Mouse (Mus musculus) hindbrain, embryonic 16.5 days (tissue): ENCODE results near the gene Scnn1a. TPM values are rescaled to one million over a fixed set of nuclear protein-coding genes. Genes with fewer than 3 reads are reported as not detected.
"Not testable (repeated sequence)": the region's sequence is repeated elsewhere in the genome, so short reads cannot be mapped to it uniquely, and the experiment has no call there.

Experiments used
- ATAC-seq: fragments of 200-750 bp; cut with Nextera tagmentation; 2 replicates; pipeline ENCODE4 v1.8.0; 2017; ENCODE audit warnings: moderate TSS enrichment, moderate library complexity
- H3K27ac ChIP-seq: fragments of 300-500 bp; sonication (generic); 2 replicates; pipeline ENCODE4 v1.5.1; 2014; ENCODE audit warnings: low read depth, mild to moderate bottlenecking, control low read depth, low read length, moderate library complexity
- H3K27me3 ChIP-seq: fragments of 300-500 bp; sonication (generic); replicated peaks from 2 replicates; pipeline ENCODE4 v1.6.1; 2014; ENCODE audit warnings: low read length; ENCODE audit not compliant: control insufficient read depth, insufficient read depth
- H3K36me3 ChIP-seq: fragments of 300-500 bp; sonication (generic); 2 replicates; pipeline ENCODE4 v1.6.1; 2014; ENCODE audit warnings: mild to moderate bottlenecking, low read length, moderate library complexity, mixed read lengths; ENCODE audit not compliant: control insufficient read depth, insufficient read depth
- H3K4me1 ChIP-seq: fragments of 300-500 bp; sonication (generic); 2 replicates; pipeline ENCODE4 v1.6.1; 2014; ENCODE audit warnings: low read depth, low read length; ENCODE audit not compliant: control insufficient read depth, insufficient read depth
- H3K4me2 ChIP-seq: fragments of 300-500 bp; sonication (generic); 2 replicates; pipeline ENCODE4 v1.6.1; 2014; ENCODE audit warnings: mild to moderate bottlenecking, low read length, control low read depth, moderate library complexity
- H3K4me3 ChIP-seq: fragments of 300-500 bp; sonication (generic); 2 replicates; pipeline ENCODE4 v1.5.1; 2014; ENCODE audit warnings: mild to moderate bottlenecking, low read length, control low read depth, moderate library complexity
- H3K9ac ChIP-seq: fragments of 300-500 bp; sonication (generic); 2 replicates; pipeline ENCODE4 v1.6.1; 2014; ENCODE audit warnings: low read depth, mild to moderate bottlenecking, control low read depth, low read length, moderate library complexity
- H3K9me3 ChIP-seq: fragments of 300-500 bp; sonication (generic); 2 replicates; pipeline ENCODE4 v1.6.1; 2014; ENCODE audit warnings: mild to moderate bottlenecking, low read length, moderate library complexity; ENCODE audit not compliant: control insufficient read depth
- WGBS: fragments of 180-500 bp; shearing (Covaris S2); extraction: QIAGEN DNeasy Blood & Tissue Kit; methylation state at CpG from one replicate; pipeline ENCODE4 v1.1.7; 2014; 5-methylcytosine and 5-hydroxymethylcytosine counted together
- polyA plus RNA-seq: library from polyadenylated mRNA; unstranded; fragments of >200 nt; fragmentation: Nextera tagmentation; extraction: Ambion mirVana; gene quantifications from 2 replicates; pipeline ENCODE4 v1.2.1, GENCODE M21; 2015

Gene Scnn1a
- polyA plus RNA-seq, 1 experiment from 2014 or later = 0.70 TPM

- not testable (repeated sequence) for H3K4me1 ChIP-seq, H3K9ac ChIP-seq, H3K4me3 ChIP-seq, H3K27ac ChIP-seq, ATAC-seq, H3K9me3 ChIP-seq, H3K27me3 ChIP-seq, H3K4me2 ChIP-seq, H3K36me3 ChIP-seq
- 92% methylated on average over 7 of the region's 7 CpGs for WGBS
Measured at GRCm38 (mm10) chr6:125304408-125304807, 16.1 kb upstream of the Scnn1a start.

DNA sequence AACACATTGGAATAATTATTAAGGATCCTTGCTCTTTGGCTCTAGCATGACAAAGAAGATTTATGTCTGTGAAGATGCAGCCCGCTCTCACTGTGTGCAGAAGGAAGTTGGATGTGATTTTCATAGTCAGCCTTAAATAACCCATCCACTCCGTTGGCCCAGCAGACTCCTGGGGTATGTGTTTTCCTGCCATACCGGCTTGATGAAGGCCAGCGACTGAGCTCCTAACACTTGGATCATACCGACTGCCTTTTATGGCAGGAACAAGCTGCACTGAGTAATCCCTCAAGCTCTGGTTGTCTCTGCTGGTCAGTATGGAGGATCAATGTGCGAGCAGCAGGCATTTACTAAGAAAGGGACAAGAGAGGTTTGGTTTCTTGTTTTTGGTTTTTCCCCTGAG, 15.0 kb upstream of the Scnn1a start:
- ATAC-seq = no peak
- no peaks in the 10 kb centered on the region for H3K9me3 ChIP-seq
- no peaks in the 10 kb centered on the region; the same call in 1 of the 2 replicates for H3K4me1 ChIP-seq
- no peaks in the 10 kb centered on the region for H3K36me3 ChIP-seq
- 88% methylated on average over 6 of the region's 6 CpGs for WGBS
- no peak overlapping the region for H3K27ac ChIP-seq
- no peak overlapping the region for H3K4me2 ChIP-seq
- H3K9ac ChIP-seq = no peak overlapping the region
- H3K27me3 ChIP-seq = no peaks in the 10 kb centered on the region
- no peak overlapping the region for H3K4me3 ChIP-seq

GRCm38 (mm10) chr6:125307091-125307490, 13.4 kb upstream of the Scnn1a start:
- no peak for ATAC-seq
- H3K27ac ChIP-seq = no peak overlapping the region
- H3K9ac ChIP-seq = no peak overlapping the region
- 88% methylated on average over 5 of the region's 5 CpGs for WGBS
- H3K4me2 ChIP-seq = no peak overlapping the region
- H3K4me1 ChIP-seq = no peaks in the 10 kb centered on the region; the same call in 1 of the 2 replicates
- no peaks in the 10 kb centered on the region for H3K27me3 ChIP-seq
- H3K9me3 ChIP-seq = no peaks in the 10 kb centered on the region
- H3K4me3 ChIP-seq = no peak overlapping the region
- no peaks in the 10 kb centered on the region for H3K36me3 ChIP-seq

- Histone ChIP-seq H3K27me3 (no peaks in the 10 kb centered on the region), H3K36me3 (no peaks in the 10 kb centered on the region), H3K4me3 (no peak overlapping the region), H3K27ac (no peak overlapping the region), H3K9ac (no peak overlapping the region; the same call in 1 of the 2 replicates), H3K4me1 (peaks cover 9% of the 10 kb centered on the region; the same call in 1 of the 2 replicates), H3K9me3 (no peaks in the 10 kb centered on the region), H3K4me2 (no peak overlapping the region; the same call in 1 of the 2 replicates)
- WGBS = 14% methylated on average over 13 of the region's 13 CpGs
- peak; percentile 32; the same call in 1 of the 2 replicates for ATAC-seq
Measured at GRCm38 (mm10) chr6:125308921-125309320, 11.5 kb upstream of the Scnn1a start.

- Histone ChIP-seq H3K36me3 (no peaks in the 10 kb centered on the region), H3K4me1 (peaks cover 14% of the 10 kb centered on the region; the same call in 1 of the 2 replicates), H3K4me3 (no peak overlapping the region), H3K27ac (no peak overlapping the region), H3K27me3 (no peaks in the 10 kb centered on the region), H3K9ac (no peak overlapping the region), H3K4me2 (no peak overlapping the region), H3K9me3 (no peaks in the 10 kb centered on the region)
- WGBS = 37% methylated on average over 5 of the region's 5 CpGs
- no peak for ATAC-seq
Measured at GRCm38 (mm10) chr6:125309406-125309805, 11.1 kb upstream of the Scnn1a start.

- Histone ChIP-seq H3K9me3 (no peaks in the 10 kb centered on the region), H3K27ac (no peak overlapping the region), H3K4me3 (no peak overlapping the region), H3K4me1 (peaks cover 14% of the 10 kb centered on the region; the same call in 1 of the 2 replicates), H3K9ac (no peak overlapping the region), H3K36me3 (no peaks in the 10 kb centered on the region), H3K4me2 (peak overlapping the region; percentile 56), H3K27me3 (no peaks in the 10 kb centered on the region)
- no peak for ATAC-seq
- WGBS = 85% methylated on average over 9 of the region's 9 CpGs
Measured at GRCm38 (mm10) chr6:125312171-125312570, 8.3 kb upstream of the Scnn1a start.

DNA sequence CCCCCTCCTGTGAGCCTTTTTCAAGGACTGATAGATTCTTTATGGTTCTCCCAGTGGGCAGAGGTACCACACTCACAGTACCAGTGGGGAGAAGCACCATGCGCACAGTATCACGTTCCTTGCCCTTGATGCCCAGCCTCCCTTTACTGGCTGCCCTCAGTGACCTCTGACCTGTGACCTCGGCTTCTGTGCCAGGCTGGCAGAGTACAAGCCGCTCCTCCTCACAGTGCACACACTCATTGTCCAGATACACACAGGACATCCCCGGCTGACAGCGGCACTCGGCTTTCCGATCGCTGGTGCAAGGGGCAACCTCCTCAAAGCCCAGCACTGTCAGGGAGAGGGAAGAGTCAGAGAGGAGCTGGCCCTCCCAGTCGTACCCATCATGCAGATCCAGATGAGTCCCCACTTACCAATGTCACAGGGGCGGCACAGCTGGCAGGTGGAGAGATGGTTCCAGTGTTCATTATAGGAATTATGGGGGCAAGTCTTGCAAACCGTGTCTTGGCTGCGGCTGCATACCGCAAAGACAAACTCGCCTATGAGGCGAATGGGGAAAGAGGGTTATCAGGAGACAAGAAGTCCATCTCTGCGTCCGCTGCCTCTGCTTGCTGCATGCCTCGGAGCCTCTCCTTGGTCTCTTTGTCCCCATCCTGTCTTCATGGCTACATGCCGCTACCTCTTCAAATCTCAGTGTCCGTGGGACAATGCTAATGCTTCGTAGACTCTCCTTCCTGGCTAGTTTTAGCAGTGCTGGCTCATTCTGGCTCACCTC, 7.7 kb upstream of the Scnn1a start:
- Histone ChIP-seq H3K4me1 (peaks cover 14% of the 10 kb centered on the region; the same call in 1 of the 2 replicates), H3K9me3 (no peaks in the 10 kb centered on the region), H3K27ac (no peak overlapping the region), H3K36me3 (no peaks in the 10 kb centered on the region), H3K27me3 (no peaks in the 10 kb centered on the region), H3K4me2 (peak overlapping the region; percentile 56), H3K4me3 (peak overlapping the region; percentile 37), H3K9ac (peak overlapping the region; percentile 65)
- 68% methylated on average over 22 of the region's 22 CpGs for WGBS
- ATAC-seq = no peak

GRCm38 (mm10) chr6:125313546-125314230, 6.8 kb upstream of the Scnn1a start, which contains the start of gene Ltbr:
Gene Ltbr, minus strand, starts transcription at chr6:125313885.
- peak within 1 kb of the TSS; percentile 37 for H3K4me3 ChIP-seq
- H3K9me3 ChIP-seq = no peaks in the 10 kb centered on the region
- WGBS = 4% methylated on average over 37 of the region's 46 CpGs
- peak; percentile 78 for ATAC-seq
- H3K4me2 ChIP-seq = peak within 1 kb of the TSS; percentile 56
- H3K27me3 ChIP-seq = no peaks in the 10 kb centered on the region
- no peaks in the 10 kb centered on the region for H3K36me3 ChIP-seq
- H3K27ac ChIP-seq = no peak within 1 kb of the TSS
- peaks cover 14% of the 10 kb centered on the region; the same call in 1 of the 2 replicates for H3K4me1 ChIP-seq
- H3K9ac ChIP-seq = peak within 1 kb of the TSS; percentile 65

DNA sequence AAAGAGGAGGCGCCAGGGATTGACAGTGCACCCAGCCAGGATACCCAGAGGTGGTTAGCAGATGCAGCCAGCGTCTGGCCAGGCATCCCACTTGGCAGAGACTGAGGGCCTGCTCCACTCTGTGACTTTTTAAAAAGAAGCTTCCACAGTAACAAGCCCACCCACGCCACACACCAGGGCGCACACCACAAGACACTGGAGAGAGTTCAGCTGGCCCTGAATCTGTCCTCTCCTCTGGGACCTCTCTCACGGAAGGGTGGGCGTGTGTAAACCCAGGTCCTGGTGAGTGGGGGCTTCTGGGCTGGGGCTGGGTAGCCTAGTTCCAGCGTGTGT, 6.3 kb upstream of the Scnn1a start:
- no peak overlapping the region for H3K27ac ChIP-seq
- ATAC-seq = peak; percentile 42
- no peaks in the 10 kb centered on the region for H3K36me3 ChIP-seq
- no peaks in the 10 kb centered on the region for H3K9me3 ChIP-seq
- 46% methylated on average over 7 of the region's 7 CpGs for WGBS
- peak overlapping the region; percentile 37; the same call in 1 of the 2 replicates for H3K4me3 ChIP-seq
- H3K4me2 ChIP-seq = peak overlapping the region; percentile 56
- peaks cover 14% of the 10 kb centered on the region; the same call in 1 of the 2 replicates for H3K4me1 ChIP-seq
- H3K9ac ChIP-seq = peak overlapping the region; percentile 65
- H3K27me3 ChIP-seq = no peaks in the 10 kb centered on the region
